Mouse (Mus musculus): ENCODE measurements around the gene Nus1. TPM values are rescaled to one million over a fixed set of nuclear protein-coding genes. Genes with fewer than 3 reads are reported as not detected.

The Nus1 gene
- total RNA-seq (2022) = 10 to 100 TPM; 56.8 to 71.7 (median 60.3) TPM

DNA sequence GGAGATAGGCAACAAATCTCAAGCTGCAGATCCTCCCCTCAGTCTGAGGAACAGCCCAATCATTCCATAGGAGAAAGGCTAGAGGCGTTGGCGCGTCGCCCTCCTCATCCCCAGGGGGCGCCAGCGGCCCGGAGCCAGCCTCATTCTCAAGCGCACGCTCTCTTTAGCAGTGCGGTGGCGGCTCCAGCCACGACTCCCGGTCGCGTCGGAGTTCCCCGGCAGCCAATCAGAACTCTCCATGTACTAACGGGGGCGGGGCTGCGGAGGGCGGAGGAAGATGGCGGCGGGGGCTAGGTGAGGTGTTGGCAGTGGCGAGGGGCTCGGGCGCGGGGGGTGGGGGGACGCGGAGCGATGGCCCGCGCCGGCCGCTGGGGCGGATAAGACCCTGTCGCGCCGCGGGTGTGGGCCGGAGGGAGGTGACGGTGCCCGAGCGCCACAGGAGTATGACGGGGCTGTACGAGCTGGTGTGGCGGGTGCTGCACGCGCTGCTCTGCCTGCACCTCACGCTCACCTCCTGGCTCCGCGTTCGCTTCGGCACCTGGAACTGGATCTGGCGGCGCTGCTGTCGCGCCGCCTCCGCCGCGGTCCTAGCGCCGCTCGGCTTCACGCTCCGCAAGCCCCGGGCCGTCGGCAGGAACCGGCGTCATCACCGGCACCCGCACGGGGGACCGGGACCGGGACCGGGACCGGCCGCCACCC, at the start of gene Nus1:
Gene Nus1, plus strand, starts transcription at position 249 of the 699 bp plus-strand sequence.
- peak; percentile 86 to 97 for DNase-seq (ENCODE audit: low spot score in 2 of 2)

DNA sequence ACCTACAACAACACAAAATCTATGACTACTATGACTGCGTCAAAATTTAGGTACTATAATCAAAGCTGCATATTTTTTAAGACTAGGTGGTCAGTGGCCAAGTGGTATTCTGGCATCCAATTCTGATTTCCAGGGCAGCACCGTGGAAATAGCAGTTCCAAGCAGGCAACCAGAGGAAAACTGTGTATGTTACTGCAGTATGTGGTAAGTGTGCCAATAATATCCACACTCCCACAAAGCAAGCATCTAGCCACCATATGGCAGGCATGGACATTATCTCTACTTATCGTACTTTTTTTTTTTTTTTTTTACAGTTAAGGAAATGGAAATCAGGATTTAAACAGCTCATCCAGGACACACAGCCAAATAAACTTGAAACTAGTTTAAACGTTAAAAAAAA, 49.0 kb upstream of the Nus1 start:
- no peak for DNase-seq (ENCODE audit: low spot score in 2 of 2)

- DNase-seq (ENCODE audit: low spot score in 2 of 2) = no peak
Measured at GRCm38 (mm10) chr10:52373834-52374233, 43.5 kb upstream of the Nus1 start.

- no peak for DNase-seq (ENCODE audit: low spot score in 2 of 2)
Measured at GRCm38 (mm10) chr10:52374651-52375050, 42.7 kb upstream of the Nus1 start.

DNA sequence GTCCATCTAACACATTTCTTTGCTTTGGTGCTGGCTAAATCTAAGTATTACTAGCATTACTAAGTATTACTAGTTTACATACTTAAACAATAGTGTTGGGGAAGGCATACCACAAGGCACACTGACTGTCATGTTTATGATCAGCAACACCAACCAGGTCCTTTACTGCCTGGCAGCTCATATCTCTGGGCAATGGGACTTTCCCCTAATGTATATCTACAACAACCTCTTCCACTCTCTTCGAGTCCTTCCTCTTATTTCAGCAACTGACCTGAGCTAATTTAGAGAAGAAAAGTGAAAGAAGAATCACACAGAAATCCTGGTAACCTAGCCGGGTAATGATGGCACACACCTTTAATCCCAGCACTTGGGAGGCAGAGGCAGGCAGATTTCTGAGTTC, 40.9 kb upstream of the Nus1 start:
- DNase-seq (ENCODE audit: low spot score in 2 of 2) = no peak

DNA sequence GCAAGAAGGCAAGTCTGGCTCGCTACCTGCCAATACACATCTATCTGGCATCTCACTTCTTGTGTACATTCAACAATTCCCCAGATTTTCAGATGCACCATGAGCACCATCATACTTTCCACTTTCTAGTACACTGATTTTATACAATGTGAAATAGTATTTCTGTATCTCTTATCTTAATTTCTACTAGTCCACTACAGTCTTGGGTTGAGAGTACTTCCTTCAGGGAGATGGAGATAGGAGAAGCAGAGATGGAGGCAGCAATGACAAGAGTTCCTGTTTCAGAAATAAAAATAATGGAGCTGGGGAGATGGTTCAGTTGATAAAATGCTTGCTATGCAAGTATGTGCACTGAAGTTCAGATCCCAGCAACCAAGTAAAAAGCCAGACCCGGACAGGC, 39.5 kb upstream of the Nus1 start:
- DNase-seq (ENCODE audit: low spot score in 2 of 2) = no peak

DNA sequence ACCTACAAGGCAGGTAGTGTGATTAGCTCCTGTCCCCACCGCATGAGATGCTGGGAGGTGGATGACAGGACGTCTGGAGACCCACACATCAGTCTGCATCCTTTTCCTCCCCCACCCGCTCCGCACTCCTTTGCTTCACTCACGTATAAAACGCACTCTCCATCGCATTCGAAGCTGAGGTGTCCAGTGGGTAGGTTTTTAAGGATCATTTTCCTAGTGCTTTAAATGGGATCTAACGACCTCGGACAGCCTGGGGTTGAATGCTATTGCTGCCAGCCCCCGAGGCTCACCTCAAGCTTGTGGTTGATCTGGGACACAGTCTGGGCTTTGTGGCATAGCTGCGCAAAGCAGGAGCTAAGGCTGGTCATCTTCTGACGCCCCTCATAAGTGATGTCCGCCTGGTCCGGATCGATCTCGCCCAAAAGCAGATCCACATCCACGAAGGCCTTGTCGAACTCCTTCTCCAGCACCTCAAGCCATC, 36.0 kb upstream of the Nus1 start:
- peak in 1 of 2 experiments; percentile 29 for DNase-seq (ENCODE audit: low spot score in 2 of 2)

DNA sequence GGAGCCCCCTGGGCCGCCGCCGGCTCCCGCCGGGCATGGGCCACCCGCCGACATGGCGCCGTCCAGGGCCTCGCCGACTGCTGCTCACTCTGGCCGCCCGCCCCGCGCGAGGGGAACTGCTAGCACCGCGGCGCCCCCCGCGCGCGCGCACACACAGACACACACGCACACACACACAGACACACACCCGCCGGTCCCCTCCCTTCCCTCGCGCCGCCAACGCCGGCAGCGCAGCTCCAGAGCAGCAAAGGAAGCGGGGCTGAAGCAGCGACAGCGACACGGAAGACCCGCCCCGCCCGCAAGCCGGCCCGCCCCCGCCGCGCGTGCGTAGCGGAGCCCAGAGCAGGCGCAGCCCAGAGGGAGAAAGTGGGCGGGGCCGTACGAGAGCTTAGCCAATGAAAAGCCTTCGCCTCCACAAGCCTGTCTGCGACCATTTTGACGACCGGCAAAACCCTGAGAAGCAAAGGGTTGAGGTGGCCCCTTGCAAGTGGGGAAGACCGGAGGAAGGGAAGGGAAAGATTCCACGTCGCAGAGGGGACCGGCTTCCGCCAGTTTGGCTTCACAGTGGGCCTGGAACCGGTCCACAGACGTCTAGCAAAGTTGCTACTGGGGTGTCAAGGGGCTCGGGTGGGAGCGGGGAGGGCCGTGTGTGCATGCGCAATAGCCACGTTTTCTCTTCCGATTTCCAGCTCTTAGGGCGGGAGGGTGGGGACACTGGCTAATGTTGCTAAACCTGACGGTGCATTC, 35.3 kb upstream of the Nus1 start, which contains the start of gene Gopc:
Gene Gopc, minus strand, starts transcription at position 280 of the 747 bp plus-strand sequence.
- DNase-seq (ENCODE audit: low spot score in 2 of 2) = peak; percentile 92 to 97

- no peak for DNase-seq (ENCODE audit: low spot score in 2 of 2)
Measured at GRCm38 (mm10) chr10:52383022-52383421, 34.3 kb upstream of the Nus1 start.

GRCm38 (mm10) chr10:52383522-52383921, 33.8 kb upstream of the Nus1 start:
- no peak for DNase-seq (ENCODE audit: low spot score in 2 of 2)

DNA sequence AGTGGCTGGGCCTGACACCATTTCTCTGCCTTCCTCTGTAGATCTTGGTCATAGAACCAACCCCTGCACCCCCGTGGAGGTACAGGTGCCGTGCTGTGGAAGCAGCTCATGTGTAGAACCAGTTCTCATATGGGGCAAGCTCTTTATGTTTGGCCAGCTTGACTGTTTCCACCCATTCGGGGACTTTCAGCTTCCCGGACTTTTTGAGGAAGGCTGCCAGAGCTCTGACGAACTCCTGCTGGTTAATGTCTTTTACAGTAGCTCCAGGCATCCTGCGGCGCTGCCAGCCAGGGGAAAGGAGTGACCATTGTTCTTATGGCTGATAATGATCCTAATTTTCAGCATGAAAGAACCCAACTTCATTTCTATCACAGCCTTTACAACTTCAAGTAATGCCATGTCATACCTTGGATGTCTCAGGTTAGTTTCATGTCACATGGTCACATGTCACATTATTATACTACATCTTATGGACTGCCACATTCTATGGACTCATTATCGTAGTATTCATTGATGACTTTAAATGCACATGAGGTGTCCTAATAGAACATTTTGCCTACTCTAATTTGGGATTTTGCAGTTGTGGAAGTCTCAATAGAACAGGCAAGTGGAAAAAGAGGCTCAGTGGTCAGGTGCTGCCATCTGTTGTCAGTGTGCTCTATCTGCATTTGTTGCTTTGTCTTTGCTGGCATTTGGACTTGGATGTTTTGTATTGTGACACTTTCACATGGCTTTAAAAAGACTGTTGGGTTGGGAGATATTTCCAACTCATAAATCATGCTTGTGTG, 32.3 kb upstream of the Nus1 start:
- peak; percentile 10 to 20 for DNase-seq (ENCODE audit: low spot score in 2 of 2)

GRCm38 (mm10) chr10:52387192-52387591, 30.2 kb upstream of the Nus1 start:
- no peak for DNase-seq (ENCODE audit: low spot score in 2 of 2)

- DNase-seq (ENCODE audit: low spot score in 2 of 2) = no peak
Measured at GRCm38 (mm10) chr10:52388922-52389430, 28.4 kb upstream of the Nus1 start, which contains the start of gene Nepn. Gene Nepn (plus strand): TSS chr10:52388972.

DNA sequence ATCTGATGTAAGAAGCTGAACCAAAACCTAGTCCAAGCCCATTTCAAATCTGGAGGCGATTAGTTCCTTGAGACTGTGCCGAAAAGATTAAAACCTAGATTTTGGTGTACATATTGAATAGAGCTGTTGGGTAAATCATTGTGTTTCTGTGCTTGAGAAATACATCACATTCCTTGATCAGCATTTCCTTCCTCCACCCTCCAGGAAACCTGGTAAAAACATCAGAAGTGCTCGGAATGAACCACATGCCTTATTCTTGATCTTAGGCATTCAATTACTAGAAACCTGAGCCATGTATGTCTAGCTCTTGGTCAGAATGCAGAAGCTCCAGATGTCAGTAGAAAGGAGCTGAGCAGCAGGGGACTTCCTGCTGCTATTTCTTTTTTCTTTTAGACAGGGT, 27.9 kb upstream of the Nus1 start:
- no peak for DNase-seq (ENCODE audit: low spot score in 2 of 2)

DNA sequence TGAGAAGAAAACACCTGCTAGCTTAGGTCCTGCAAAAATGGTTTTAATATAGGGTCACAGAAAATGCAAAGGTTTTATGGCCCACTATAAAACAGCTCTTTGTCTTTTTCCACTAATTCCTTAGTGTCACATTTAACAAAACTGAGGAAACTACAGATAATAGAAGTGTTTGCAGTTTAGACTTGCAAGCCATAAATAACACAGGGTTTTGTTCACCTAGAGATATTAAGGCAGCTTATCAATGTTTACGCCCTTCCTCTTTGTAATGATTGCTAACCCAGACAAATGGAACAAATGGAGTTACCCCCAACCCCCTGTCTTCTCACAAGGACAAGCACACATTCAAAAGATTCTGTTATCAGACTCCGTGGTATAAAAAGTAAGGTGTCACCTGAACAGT, 26.1 kb upstream of the Nus1 start:
- DNase-seq (ENCODE audit: low spot score in 2 of 2) = no peak

DNA sequence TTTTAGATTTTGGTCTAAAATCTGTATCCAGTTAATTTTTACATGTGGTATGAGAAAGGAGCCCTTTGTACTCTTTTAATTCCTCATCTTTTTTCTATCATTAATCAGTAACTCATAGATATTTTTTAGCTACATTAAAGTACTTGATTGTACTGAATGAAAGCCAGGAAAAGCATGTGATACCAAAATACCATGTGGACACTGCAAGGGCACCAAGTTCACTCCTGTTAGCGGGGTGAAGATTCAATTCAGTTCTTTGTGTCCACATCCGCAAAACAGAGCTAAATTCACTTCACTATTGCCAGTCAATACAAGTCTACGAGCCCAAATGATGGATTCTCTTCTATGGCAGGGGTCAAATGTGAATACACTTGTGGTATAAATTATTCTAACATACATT, 20.7 kb upstream of the Nus1 start:
- no peak for DNase-seq (ENCODE audit: low spot score in 2 of 2)

GRCm38 (mm10) chr10:52398715-52399114, 18.6 kb upstream of the Nus1 start:
- no peak for DNase-seq (ENCODE audit: low spot score in 2 of 2)

DNA sequence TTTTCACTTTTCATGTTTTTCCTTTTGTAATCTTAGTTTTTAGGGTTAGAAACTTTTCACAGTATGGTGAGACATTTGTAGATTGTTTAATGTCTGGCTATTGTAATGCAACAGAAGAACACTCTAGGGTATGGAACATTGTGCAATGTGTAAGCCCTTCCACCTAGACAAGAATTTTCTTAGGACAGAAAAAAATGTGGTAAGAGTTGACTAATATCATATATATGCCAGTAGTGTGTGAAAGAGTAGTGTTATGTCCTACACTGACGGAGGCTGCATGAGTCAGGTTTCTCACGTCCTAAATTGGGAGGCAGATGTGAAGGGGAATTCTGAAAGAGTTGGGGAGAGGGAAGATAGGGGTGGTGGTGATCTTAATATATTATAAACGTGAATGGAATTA, 17.6 kb upstream of the Nus1 start:
- DNase-seq (ENCODE audit: low spot score in 2 of 2) = no peak

GRCm38 (mm10) chr10:52405160-52405559, 12.2 kb upstream of the Nus1 start:
- DNase-seq (ENCODE audit: low spot score in 2 of 2) = no peak

DNA sequence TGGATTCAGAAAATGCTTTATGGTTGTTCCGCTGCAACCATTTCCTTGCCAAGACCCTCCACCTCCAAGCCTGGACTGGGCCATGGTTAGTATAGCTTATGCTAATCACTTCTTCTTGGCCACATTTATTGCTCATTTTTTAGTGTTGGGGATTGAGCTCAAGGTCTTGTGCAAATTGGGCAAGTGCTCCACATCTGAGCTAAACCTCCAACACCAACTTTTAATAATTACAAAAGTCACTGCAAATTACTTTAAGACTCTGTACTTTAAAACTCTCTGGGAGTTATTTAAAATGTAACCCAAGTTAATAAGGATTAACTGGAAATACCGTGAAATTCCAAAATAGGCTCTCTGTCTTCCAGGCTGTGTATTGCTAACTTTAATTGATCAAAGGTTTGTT, 9.8 kb upstream of the Nus1 start:
- DNase-seq (ENCODE audit: low spot score in 2 of 2) = no peak

DNA sequence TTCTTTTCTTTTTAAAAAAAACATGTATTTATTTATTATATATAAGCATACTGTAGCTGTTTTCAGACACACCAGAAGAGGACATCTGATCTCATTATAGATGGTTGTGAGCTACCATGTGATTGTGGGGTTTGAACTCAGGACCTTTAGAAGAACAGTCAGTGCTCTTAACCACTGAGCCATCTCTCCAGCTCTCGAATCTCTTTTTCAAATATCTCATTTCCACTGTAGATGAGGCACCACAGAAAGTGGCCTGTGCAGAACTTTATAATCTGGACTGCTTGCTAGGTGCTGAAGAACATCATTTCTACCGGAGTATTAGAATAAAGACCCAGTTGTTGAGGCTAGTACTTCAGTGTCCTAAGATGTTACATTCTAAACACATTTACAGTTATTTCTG, 2.3 kb upstream of the Nus1 start:
- DNase-seq (ENCODE audit: low spot score in 2 of 2) = no peak

DNA sequence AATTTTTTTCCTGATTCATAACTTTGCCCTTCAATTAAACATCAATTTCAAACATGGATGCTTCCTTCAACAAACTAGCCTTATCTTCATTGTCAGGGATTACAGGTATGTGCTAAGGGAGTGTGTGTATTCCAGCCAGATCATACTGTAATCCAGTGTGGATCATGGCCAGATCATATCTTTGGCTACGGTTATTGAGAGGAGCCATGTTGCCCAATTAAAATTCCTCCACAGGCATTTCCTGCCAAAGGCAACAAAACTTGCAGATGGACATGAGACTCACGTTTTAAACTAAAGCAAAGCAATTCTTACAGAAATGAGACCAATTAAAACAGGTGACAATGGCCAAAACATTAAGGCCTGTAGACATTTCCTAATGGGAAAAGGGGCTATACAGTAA, 889 bp upstream of the Nus1 start:
- no peak for DNase-seq (ENCODE audit: low spot score in 2 of 2)

Data from left cerebral cortex, adult 8-10 months (tissue).